ENCODE assay signal across 9 mouse cellular contexts in genomic region chr5:106711870-106712277, GRCm38 (mm10). TPM values are rescaled to one million over a fixed set of nuclear protein-coding genes. Genes with fewer than 3 reads are reported as not detected.
DNase-seq lines count a peak whose midpoint lies in the region; ATAC-seq lines count a peak whose summit lies in the region.
"Had no signal": no experiment of that assay in that cellular context is flagged by ENCODE, and none has a peak within 500 bp of the region (broad histone marks: within the 10 kb centered on the region; RNA-seq: fewer than 3 reads in every experiment).

No protein-coding gene starts in this region.

- 10% methylated on average over 3 of the region's 3 CpGs for WGBS in forebrain, embryonic 12.5 days
- WGBS in midbrain, embryonic 13.5 days = 27% methylated on average over 3 of the region's 3 CpGs

- no peak overlapping the region for H3K4me3 ChIP-seq in forebrain, embryonic 12.5 days (replicated peaks)
- no peak overlapping the region for H3K4me3 ChIP-seq in midbrain, embryonic 13.5 days (replicated peaks)

- H3K27ac ChIP-seq in forebrain, embryonic 12.5 days = peak overlapping the region; percentile 33
- H3K27ac ChIP-seq in midbrain, embryonic 13.5 days = no peak overlapping the region

- 0 out of 2 replicates have a peak, but pooled peaks cover 11% of the 10 kb centered on the region for H3K27me3 ChIP-seq in forebrain, embryonic 12.5 days
- no peaks in the 10 kb centered on the region for H3K27me3 ChIP-seq in midbrain, embryonic 13.5 days

- H3K4me1 ChIP-seq in forebrain, embryonic 12.5 days = peaks cover 16% of the 10 kb centered on the region
- H3K4me1 ChIP-seq in midbrain, embryonic 13.5 days (replicated peaks) = peaks cover 11% of the 10 kb centered on the region

- no peak overlapping the region for H3K9ac ChIP-seq in forebrain, embryonic 12.5 days
- 0 out of 2 replicates have a peak overlapping the region, but pooled peaks have one; percentile 10 for H3K9ac ChIP-seq in midbrain, embryonic 13.5 days (replicated peaks)

- no peaks in the 10 kb centered on the region for H3K9me3 ChIP-seq in forebrain, embryonic 12.5 days
- no peaks in the 10 kb centered on the region for H3K9me3 ChIP-seq in midbrain, embryonic 13.5 days

- peak overlapping the region; percentile 10; the same call in 1 of the 2 replicates for H3K4me2 ChIP-seq in forebrain, embryonic 12.5 days
- no peak overlapping the region for H3K4me2 ChIP-seq in midbrain, embryonic 13.5 days (replicated peaks)

- no peaks in the 10 kb centered on the region for H3K36me3 ChIP-seq in forebrain, embryonic 12.5 days (replicated peaks)
- no peaks in the 10 kb centered on the region for H3K36me3 ChIP-seq in midbrain, embryonic 13.5 days

- intact Hi-C loops in left cerebral cortex, postnatal 36 days (cut with DNase I) = no loop called here

- peak; percentile 40 for DNase-seq in embryo, embryonic 10.5 days (ENCODE audit: low spot score)
- DNase-seq in embryo, embryonic 10 days (ENCODE audit: low spot score) = no peak
- DNase-seq in left cerebral cortex, postnatal 36 days (ENCODE audit: low spot score in 2 of 2) = peak; percentile 10 to 14
- DNase-seq in left cerebral cortex, adult 11 months (ENCODE audit: low spot score) = no peak
- DNase-seq in c-Kit-positive CD71-positive TER-119-positive erythroid progenitor cells, embryonic 14.5 days (ENCODE audit: low spot score) = no peak
- DNase-seq: thymus, postnatal 25 days had no signal

- ATAC-seq in forebrain, embryonic 12.5 days (ENCODE audit: low FRiP score) = peak; percentile 70; the same call in 1 of the 2 replicates
- no peak for ATAC-seq in midbrain, embryonic 13.5 days
- ATAC-seq in granulocyte monocyte progenitor cell, adult 5-6 weeks (replicated peaks; ENCODE audit: poor library complexity, severe bottlenecking) = no peak

RNA-seq across cellular contexts. Expression of gene Zfp644, which starts 14.8 kb away (rescaled TPM):
- total RNA-seq in left cerebral cortex, postnatal 36 days (2021) = 100 to 1,000 TPM; 102 to 116 TPM
- 89.9 and 90.3 TPM in 2 replicates for polyA plus RNA-seq in forebrain, embryonic 12.5 days (2016; fragmentation: Nextera tagmentation; extraction: Ambion mirVana)
- polyA plus RNA-seq in midbrain, embryonic 13.5 days (2015; fragmentation: Nextera tagmentation; extraction: Ambion mirVana) = 84.5 and 89.7 TPM in 2 replicates
- total RNA-seq in granulocyte monocyte progenitor cell, adult 5-6 weeks (2014; fragmentation: Nextera tagmentation) = 70.3 and 74.0 TPM in 2 replicates
- total RNA-seq in granulocyte monocyte progenitor cell, adult 5-6 weeks (2017) = 61.9 and 63.9 TPM in 2 replicates

Comparison
In these comparisons a context has a peak if more than half of its experiments do, and no peak if none do; other contexts are left out.
1. DNase-seq: peak in embryo, embryonic 10.5 days (single experiment) and left cerebral cortex, postnatal 36 days (2 of 2); none in embryo, embryonic 10 days (single experiment), left cerebral cortex, adult 11 months (single experiment) and c-Kit-positive CD71-positive TER-119-positive erythroid progenitor cells, embryonic 14.5 days (single experiment).